Mouse (Mus musculus) G1E (cell line): ENCODE measurements at regions not wholly inside any gene's neighbourhood (a gene's known extent, or its start where the extent isn't known, plus 50 kb on each side); places are given as distances from the start of the nearest gene placed in this dataset.
A peak's percentile ranks its signal among the peaks of the same experiment; 100 is the strongest.

Source experiments
- ATAC-seq: 2 replicates; pipeline ENCODE4 v1.8.0; 2016; ENCODE audit warnings: mild to moderate bottlenecking; ENCODE audit not compliant: insufficient number of reproducible peaks, poor library complexity, low FRiP score, severe bottlenecking; ENCODE audit errors: extremely low read depth
- DNase-seq: peaks from one replicate; pipeline ENCODE4 v3.0.0; 2012; ENCODE audit warnings: low spot score
- H3K27me3 ChIP-seq: 2 replicates; pipeline ENCODE4 v1.6.1; 2012; ENCODE audit warnings: mild to moderate bottlenecking, low read length, inconsistent platforms; ENCODE audit not compliant: insufficient read depth
- H3K36me3 ChIP-seq: replicated peaks from 2 replicates; pipeline ENCODE3; 2012; ENCODE audit warnings: mild to moderate bottlenecking, inconsistent platforms
- H3K4me1 ChIP-seq: 2 replicates; pipeline ENCODE4 v1.6.1; 2012; ENCODE audit warnings: low read depth, low read length, inconsistent platforms, mixed read lengths; ENCODE audit not compliant: insufficient read depth
- H3K4me3 ChIP-seq: 2 replicates; pipeline ENCODE4 v1.5.1; 2012; ENCODE audit warnings: low read depth, mild to moderate bottlenecking, inconsistent platforms, low read length, moderate library complexity, mixed read lengths
- H3K9me3 ChIP-seq: replicated peaks from 2 replicates; pipeline ENCODE4 v1.6.1; 2012; ENCODE audit warnings: inconsistent platforms
- CTCF ChIP-seq: IDR thresholded peaks from 2 replicates; pipeline ENCODE4 v1.5.1; 2012; ENCODE audit warnings: low read depth, low read length, inconsistent platforms, mixed read lengths
- GATA1 ChIP-seq: IDR thresholded peaks from 2 replicates; pipeline ENCODE4 v1.6.1; 2012; ENCODE audit warnings: borderline replicate concordance, low read length, inconsistent platforms, mixed read lengths
- GATA2 ChIP-seq: IDR thresholded peaks from 2 replicates; pipeline ENCODE4 v1.6.1; 2012; ENCODE audit warnings: low read depth, low read length, inconsistent platforms, borderline replicate concordance
- POLR2AphosphoS5 ChIP-seq: IDR thresholded peaks from 2 replicates; pipeline ENCODE4 v1.6.1; 2012; ENCODE audit warnings: low read depth, low read length, inconsistent platforms; ENCODE audit not compliant: insufficient replicate concordance
- TAL1 ChIP-seq: conservative IDR thresholded peaks from 2 replicates; pipeline ENCODE4 v1.6.1; 2012; ENCODE audit warnings: low read depth, low read length, inconsistent platforms, mixed read lengths

GRCm38 (mm10) chr12:10562966-10563365, 172.4 kb downstream of the Rdh14 start:
- DNase-seq, result no peak
- no peak for ATAC-seq
- H3K4me3 ChIP-seq, result no peak overlapping the region
- TF ChIP-seq GATA1 (no peak), GATA2 (no peak), CTCF (no peak), TAL1 (no peak), POLR2AphosphoS5 (no peak)
- H3K9me3 ChIP-seq, result no peaks in the 10 kb centered on the region
- H3K27me3 ChIP-seq, result no peaks in the 10 kb centered on the region
- H3K4me1 ChIP-seq, result no peaks in the 10 kb centered on the region
- no peaks in the 10 kb centered on the region for H3K36me3 ChIP-seq

GRCm38 (mm10) chr12:10567881-10568280, 177.3 kb downstream of the Rdh14 start:
- Histone ChIP-seq H3K4me1 (no peaks in the 10 kb centered on the region), H3K9me3 (no peaks in the 10 kb centered on the region), H3K36me3 (no peaks in the 10 kb centered on the region), H3K27me3 (no peaks in the 10 kb centered on the region), H3K4me3 (no peak overlapping the region)
- no peak for ATAC-seq
- TF ChIP-seq GATA2 (no peak), GATA1 (no peak), CTCF (no peak), TAL1 (no peak), POLR2AphosphoS5 (no peak)
- no peak for DNase-seq

GRCm38 (mm10) chr12:10571643-10572377, 181.2 kb downstream of the Rdh14 start:
- no peak for TF ChIP-seq POLR2AphosphoS5
- TF ChIP-seq CTCF, result peak; percentile 37; the same call in 1 of the 2 replicates
- DNase-seq (no peak), ATAC-seq (no peak)
- Histone ChIP-seq H3K36me3 (no peaks in the 10 kb centered on the region), H3K9me3 (no peaks in the 10 kb centered on the region), H3K27me3 (no peaks in the 10 kb centered on the region), H3K4me3 (no peak overlapping the region), H3K4me1 (no peaks in the 10 kb centered on the region)

GRCm38 (mm10) chr12:10572378-10572650, 181.7 kb downstream of the Rdh14 start:
- no peaks in the 10 kb centered on the region for H3K9me3 ChIP-seq
- no peaks in the 10 kb centered on the region for H3K27me3 ChIP-seq
- ATAC-seq (no peak), DNase-seq (no peak)
- H3K36me3 ChIP-seq, result no peaks in the 10 kb centered on the region
- no peak overlapping the region for H3K4me3 ChIP-seq
- H3K4me1 ChIP-seq, result no peaks in the 10 kb centered on the region
- TF ChIP-seq POLR2AphosphoS5 (no peak), GATA2 (no peak), GATA1 (no peak)

- ATAC-seq, result no peak
- no peaks in the 10 kb centered on the region for H3K4me1 ChIP-seq
These were observed 182.8 kb downstream of the Rdh14 start for GRCm38 (mm10) chr12:10573381-10573780.

GRCm38 (mm10) chr12:10582840-10583614, 192.5 kb downstream of the Rdh14 start:
- H3K36me3 ChIP-seq, result no peaks in the 10 kb centered on the region
- DNase-seq, result no peak

More at GRCm38 (mm10) chr12:10573381-10573780, 182.8 kb downstream of the Rdh14 start:
- H3K4me3 ChIP-seq, result no peak overlapping the region
- no peaks in the 10 kb centered on the region for H3K36me3 ChIP-seq
- H3K27me3 ChIP-seq, result no peaks in the 10 kb centered on the region
- no peak for DNase-seq
- TF ChIP-seq POLR2AphosphoS5 (no peak), GATA1 (no peak), CTCF (no peak), TAL1 (no peak), GATA2 (no peak)
- no peaks in the 10 kb centered on the region for H3K9me3 ChIP-seq

GRCm38 (mm10) chr12:10584026-10584425, 193.5 kb downstream of the Rdh14 start:
- H3K27me3 ChIP-seq, result no peaks in the 10 kb centered on the region
- H3K4me3 ChIP-seq, result no peak overlapping the region
- no peaks in the 10 kb centered on the region for H3K9me3 ChIP-seq
- no peaks in the 10 kb centered on the region for H3K36me3 ChIP-seq
- DNase-seq, result no peak
- no peaks in the 10 kb centered on the region for H3K4me1 ChIP-seq
- no peak for TF ChIP-seq GATA2
- TF ChIP-seq GATA1, result no peak
- no peak for TF ChIP-seq CTCF
- TF ChIP-seq TAL1, result no peak
- no peak for TF ChIP-seq POLR2AphosphoS5
- ATAC-seq, result no peak

More at GRCm38 (mm10) chr12:10582840-10583614, 192.5 kb downstream of the Rdh14 start:
- Histone ChIP-seq H3K4me3 (no peak overlapping the region), H3K9me3 (no peaks in the 10 kb centered on the region), H3K27me3 (no peaks in the 10 kb centered on the region), H3K4me1 (no peaks in the 10 kb centered on the region)
- no peak for ATAC-seq
- no peak for TF ChIP-seq GATA2
- no peak for TF ChIP-seq TAL1
- TF ChIP-seq POLR2AphosphoS5, result no peak
- no peak for TF ChIP-seq CTCF
